ENCODE assay signal across 12 mouse cellular contexts in the genomic region with DNA sequence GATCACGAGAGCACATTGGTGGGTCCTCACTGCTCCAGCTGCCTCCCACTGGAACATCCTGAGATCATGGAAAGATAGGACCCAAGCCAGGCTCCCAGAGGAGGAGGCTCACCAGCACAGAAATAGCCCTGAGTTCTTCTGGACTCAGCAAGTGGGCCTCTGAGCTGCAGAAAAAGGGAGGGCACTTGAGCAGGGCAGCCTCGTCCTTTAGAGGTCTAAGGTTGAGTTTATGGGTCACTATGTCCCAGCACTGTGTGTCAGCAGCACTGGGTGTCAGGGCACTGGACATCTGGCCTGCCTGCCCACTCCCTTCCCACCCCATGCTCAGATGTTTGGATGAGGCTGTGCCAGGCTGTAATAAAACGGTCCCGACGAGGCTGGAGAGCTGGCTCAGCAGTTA. TPM values are rescaled to one million over a fixed set of nuclear protein-coding genes. Genes with fewer than 3 reads are reported as not detected.
DNase-seq lines count a peak whose midpoint lies in the region; ATAC-seq and TF ChIP-seq lines count a peak whose summit lies in the region.
"Had no signal": no experiment of that assay in that cellular context is flagged by ENCODE, and none has a peak within 500 bp of the region (broad histone marks: within the 10 kb centered on the region; RNA-seq: fewer than 3 reads in every experiment).

No protein-coding gene starts in this region.

- no peaks in the 10 kb centered on the region for H3K27me3 ChIP-seq in lung, postnatal 0 days (replicated peaks; ENCODE audit: insufficient read depth, low read length)
- H3K27me3 ChIP-seq in forebrain, embryonic 12.5 days, result peaks cover 5% of the 10 kb centered on the region; the same call in 1 of the 2 replicates

- peak; percentile 44 for ATAC-seq in lung, postnatal 0 days
- ATAC-seq in forebrain, embryonic 12.5 days (ENCODE audit: low FRiP score), result no peak
- ATAC-seq in erythroblast, adult 5-6 weeks (replicated peaks; ENCODE audit: low FRiP score, poor library complexity, severe bottlenecking), result no peak
- ATAC-seq: activated CD4-positive, CD25-positive, alpha-beta regulatory T cell, adult 4 months had no signal

- no peaks in the 10 kb centered on the region for H3K9me3 ChIP-seq in lung, postnatal 0 days (ENCODE audit: low read length)
- no peaks in the 10 kb centered on the region for H3K9me3 ChIP-seq in forebrain, embryonic 12.5 days
- H3K9me3 ChIP-seq: G1E; limb, embryonic 13.5 days had no signal

- H3K4me3 ChIP-seq in brown adipose tissue, adult 24 weeks (ENCODE audit: insufficient read depth, low read depth, low read length), result no peak overlapping the region
- no peak overlapping the region for H3K4me3 ChIP-seq in lung, postnatal 0 days (ENCODE audit: low read depth, low read length)
- H3K4me3 ChIP-seq in forebrain, embryonic 12.5 days (replicated peaks), result no peak overlapping the region
- H3K4me3 ChIP-seq: limb, embryonic 13.5 days had no signal

- TF ChIP-seq CTCF in lung, postnatal 0 days (IDR thresholded peaks at IDR 0.05), result no peak

- no peak overlapping the region for H3K4me2 ChIP-seq in lung, postnatal 0 days (replicated peaks; ENCODE audit: low read depth, low read length)
- H3K4me2 ChIP-seq in forebrain, embryonic 12.5 days, result no peak overlapping the region

- 0 out of 2 replicates have a peak, but pooled peaks have one; percentile 10 for TF ChIP-seq EP300 in lung, postnatal 0 days (IDR thresholded peaks at IDR 0.05)

- intact Hi-C loops in left cerebral cortex, postnatal 14 days (cut with DNase I), result loop anchor here (5.0 to 10.0 kb wide), 3 partner anchors 116 to 364 kb away; a partner anchor contains a TSS

- peaks cover 3% of the 10 kb centered on the region; the same call in 1 of the 2 replicates for H3K4me1 ChIP-seq in brown adipose tissue, adult 24 weeks (ENCODE audit: control insufficient read depth, insufficient read depth, insufficient read length, low read length)
- peaks cover 31% of the 10 kb centered on the region for H3K4me1 ChIP-seq in lung, postnatal 0 days (ENCODE audit: insufficient read depth, low read depth, low read length)
- H3K4me1 ChIP-seq in forebrain, embryonic 12.5 days, result peaks cover 14% of the 10 kb centered on the region

- WGBS in lung, postnatal 0 days, result 34% methylated on average over 5 of the region's 5 CpGs
- WGBS in forebrain, embryonic 12.5 days, result 75% methylated on average over 5 of the region's 5 CpGs

- H3K36me3 ChIP-seq in lung, postnatal 0 days (ENCODE audit: insufficient read depth, low read length), result no peaks in the 10 kb centered on the region
- H3K36me3 ChIP-seq in forebrain, embryonic 12.5 days (replicated peaks), result no peaks in the 10 kb centered on the region
- H3K36me3 ChIP-seq: G1E; limb, embryonic 13.5 days had no signal

- peak; percentile 96 for DNase-seq in heart, adult 11 months
- no peak for DNase-seq in heart, adult 8-10 months (ENCODE audit: low spot score)
- DNase-seq in heart, postnatal 4 days, result peak; percentile 41
- DNase-seq in lung, postnatal 0 days (ENCODE audit: low spot score), result peak; percentile 67
- DNase-seq in left cerebral cortex, postnatal 14 days (ENCODE audit: low spot score in 2 of 2), result no peak

- 0 out of 2 replicates have a peak overlapping the region, but pooled peaks have one; percentile 9 for H3K27ac ChIP-seq in brown adipose tissue, adult 24 weeks (replicated peaks; ENCODE audit: low read depth, low read length)
- no peak overlapping the region for H3K27ac ChIP-seq in lung, postnatal 0 days (ENCODE audit: low read length)
- no peak overlapping the region for H3K27ac ChIP-seq in forebrain, embryonic 12.5 days
- H3K27ac ChIP-seq: hindbrain, embryonic 14.5 days; limb, embryonic 13.5 days had no signal

- H3K9ac ChIP-seq in lung, postnatal 0 days (replicated peaks; ENCODE audit: low read depth), result no peak overlapping the region
- H3K9ac ChIP-seq in forebrain, embryonic 12.5 days, result no peak overlapping the region
- H3K9ac ChIP-seq: hindbrain, embryonic 14.5 days had no signal

RNA-seq across cellular contexts. Expression of a gene that starts 0.8 kb away (rescaled TPM):
- 1 to 10 TPM; 3.4 to 4.9 (median 4.9) TPM for total RNA-seq in heart, adult 8-10 months (2022)
- 3.1 and 4.3 TPM in 2 replicates for polyA plus RNA-seq in brown adipose tissue, adult 24 weeks (2012; ENCODE audit: insufficient read depth, insufficient read length, missing spikeins)
- 1 to 10 TPM; 8.4 to 9.3 TPM for total RNA-seq in heart, postnatal 4 days (2021)
- polyA plus RNA-seq in lung, postnatal 0 days (2015; fragmentation: Nextera tagmentation; extraction: Ambion mirVana), result 3.0 and 3.4 TPM in 2 replicates
- 1 to 10 TPM; 4.4 to 4.5 TPM for total RNA-seq in left cerebral cortex, postnatal 14 days (2021)
- 0.74 and 0.90 TPM in 2 replicates for polyA plus RNA-seq in forebrain, embryonic 12.5 days (2016; fragmentation: Nextera tagmentation; extraction: Ambion mirVana)
- total RNA-seq in erythroblast, adult 5-6 weeks (2015; ENCODE audit: low replicate concordance), result 0.42 and 1.3 TPM in 2 replicates
- 4.9 and 6.6 TPM in 2 replicates for total RNA-seq in erythroblast, adult 5-6 weeks (2017; ENCODE audit: low replicate concordance)
- polyA plus RNA-seq: G1E had no signal

RNA-seq across cellular contexts. Expression of a gene that starts 26.9 kb away (rescaled TPM):
- not detected for total RNA-seq in heart, adult 8-10 months (2022)
- not detected in 2 replicates for polyA plus RNA-seq in brown adipose tissue, adult 24 weeks (2012; ENCODE audit: insufficient read depth, insufficient read length, missing spikeins)
- under 1 TPM in 1 of 2 experiments, not detected in 1; 0.38 TPM for total RNA-seq in heart, postnatal 4 days (2021)
- 0.21 and 0.42 TPM in 2 replicates for polyA plus RNA-seq in lung, postnatal 0 days (2015; fragmentation: Nextera tagmentation; extraction: Ambion mirVana)
- total RNA-seq in left cerebral cortex, postnatal 14 days (2021), result 1 to 10 TPM; 1.5 to 1.6 TPM
- polyA plus RNA-seq in forebrain, embryonic 12.5 days (2016; fragmentation: Nextera tagmentation; extraction: Ambion mirVana), result 0.58 and 2.3 TPM in 2 replicates
- total RNA-seq in erythroblast, adult 5-6 weeks (2015; ENCODE audit: low replicate concordance), result 1.3 and 3.6 TPM in 2 replicates
- not detected in 2 replicates for total RNA-seq in erythroblast, adult 5-6 weeks (2017; ENCODE audit: low replicate concordance)
- total RNA-seq: G1E had no signal
- polyA plus RNA-seq: G1E had no signal

RNA-seq across cellular contexts. Expression of a gene that starts 28.2 kb away (rescaled TPM):
- 1 to 10 TPM in 2 of 4 experiments, under 1 TPM in 2; 0.79 to 1.6 (median 0.97) TPM for total RNA-seq in heart, adult 8-10 months (2022)
- not detected in 2 replicates for polyA plus RNA-seq in brown adipose tissue, adult 24 weeks (2012; ENCODE audit: insufficient read depth, insufficient read length, missing spikeins)
- 1 to 10 TPM; 1.5 TPM for total RNA-seq in heart, postnatal 4 days (2021)
- polyA plus RNA-seq in lung, postnatal 0 days (2015; fragmentation: Nextera tagmentation; extraction: Ambion mirVana), result 0.52 and 0.84 TPM in 2 replicates
- 10 to 100 TPM; 10.0 to 11.4 TPM for total RNA-seq in left cerebral cortex, postnatal 14 days (2021)
- polyA plus RNA-seq in forebrain, embryonic 12.5 days (2016; fragmentation: Nextera tagmentation; extraction: Ambion mirVana), result 5.5 and 7.4 TPM in 2 replicates
- total RNA-seq in erythroblast, adult 5-6 weeks (2015; ENCODE audit: low replicate concordance), result not detected in 2 replicates
- not detected in 2 replicates for total RNA-seq in erythroblast, adult 5-6 weeks (2017; ENCODE audit: low replicate concordance)
- polyA plus RNA-seq: G1E had no signal

RNA-seq across cellular contexts. Expression of a gene that starts 55.5 kb away (rescaled TPM):
- total RNA-seq in heart, adult 8-10 months (2022), result 1 to 10 TPM in 3 of 4 experiments, under 1 TPM in 1; 0.98 to 2.2 (median 1.7) TPM
- 0.63 TPM in 1 of 2 replicates, not detected in the other for polyA plus RNA-seq in brown adipose tissue, adult 24 weeks (2012; ENCODE audit: insufficient read depth, insufficient read length, missing spikeins)
- total RNA-seq in heart, postnatal 4 days (2021), result 1 to 10 TPM; 4.7 to 4.9 TPM
- polyA plus RNA-seq in lung, postnatal 0 days (2015; fragmentation: Nextera tagmentation; extraction: Ambion mirVana), result 9.3 and 9.4 TPM in 2 replicates
- 1 to 10 TPM; 4.3 to 4.8 TPM for total RNA-seq in left cerebral cortex, postnatal 14 days (2021)
- 1.6 TPM in 2 replicates for polyA plus RNA-seq in forebrain, embryonic 12.5 days (2016; fragmentation: Nextera tagmentation; extraction: Ambion mirVana)
- total RNA-seq in erythroblast, adult 5-6 weeks (2015; ENCODE audit: low replicate concordance), result 1.7 and 5.2 TPM in 2 replicates
- 3.8 and 4.0 TPM in 2 replicates for total RNA-seq in erythroblast, adult 5-6 weeks (2017; ENCODE audit: low replicate concordance)

Comparison
In these comparisons a context has a peak if more than half of its experiments do, and no peak if none do; other contexts are left out.
1. DNase-seq: peak in heart, adult 11 months (single experiment), heart, postnatal 4 days (single experiment) and lung, postnatal 0 days (single experiment); none in heart, adult 8-10 months (single experiment) and left cerebral cortex, postnatal 14 days (0 of 2).
2. RNA of a gene that starts 28.2 kb away (total RNA-seq): 10.0 to 11.4 TPM in left cerebral cortex, postnatal 14 days; 1.5 TPM in heart, postnatal 4 days, 0.79 to 1.6 TPM in heart, adult 8-10 months and not detected in erythroblast, adult 5-6 weeks; every median in the first group is over 4 times any median in the second.